Mouse (Mus musculus): ENCODE results near the gene Naa40. TPM values are rescaled to one million over a fixed set of nuclear protein-coding genes. Genes with fewer than 3 reads are reported as not detected.

Naa40 gene
- polyA plus RNA-seq, 1 experiment, result 55.9 TPM

DNA sequence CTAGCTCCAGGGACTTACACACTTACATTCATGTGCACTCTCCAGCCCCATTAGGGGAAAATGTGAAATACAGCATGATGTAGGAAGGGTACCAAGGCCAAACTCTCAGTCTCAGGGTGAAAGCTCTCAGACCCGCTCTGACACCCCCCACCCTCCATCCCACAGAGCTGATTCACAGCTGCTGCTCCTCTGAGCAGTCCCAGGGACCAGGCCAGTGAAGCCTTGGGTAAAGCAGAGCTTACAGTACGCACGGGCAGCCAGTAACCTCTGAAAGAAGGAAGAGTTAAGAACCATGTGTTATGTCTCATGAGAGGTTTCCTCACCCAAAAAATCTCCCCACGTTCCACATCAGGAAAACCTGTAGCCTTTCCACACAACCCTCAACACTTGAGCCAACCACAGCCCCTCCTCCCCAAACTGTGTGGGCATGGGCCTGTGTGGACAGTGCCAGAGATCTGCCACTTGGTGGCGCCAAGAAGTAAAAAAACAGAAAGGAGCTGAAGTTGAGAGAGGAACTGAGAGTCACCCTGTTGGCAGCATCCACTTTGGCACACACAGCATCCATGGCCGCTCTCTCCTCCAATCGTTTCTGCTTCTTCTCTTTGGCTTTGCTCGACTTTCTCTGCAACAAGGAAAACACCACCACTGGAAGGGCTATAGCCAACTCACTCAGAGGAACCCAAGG, 6.3 kb downstream of the Naa40 start:
- Histone ChIP-seq H3K4me3 (ENCODE audit: control insufficient read depth, insufficient read depth, low read length) (no peak overlapping the region), H3K4me1 (replicated peaks; ENCODE audit: control insufficient read depth, insufficient read depth, low read length) (no peaks in the 10 kb centered on the region), H3K27ac (ENCODE audit: control insufficient read depth, insufficient read depth, low read length) (no peak overlapping the region), H3K27me3 (ENCODE audit: control insufficient read depth, insufficient read depth, low read length) (no peaks in the 10 kb centered on the region), H3K36me3 (ENCODE audit: control insufficient read depth, insufficient read depth, low read length) (peaks cover 26% of the 10 kb centered on the region)
- peak; percentile 82 for DNase-seq
- TF ChIP-seq CTCF (IDR thresholded peaks at IDR 0.05; ENCODE audit: borderline replicate concordance, control insufficient read depth, extremely low read depth, insufficient read depth, low read length, poor library complexity), result peak; percentile 76; the same call in 1 of the 2 replicates
- TF ChIP-seq POLR2A (IDR thresholded peaks at IDR 0.05; ENCODE audit: control insufficient read depth, extremely low read depth, insufficient read depth, low read length, poor library complexity), result no peak
- 47% methylated on average over 8 of the region's 8 CpGs for whole genome bisulfite sequencing

DNA sequence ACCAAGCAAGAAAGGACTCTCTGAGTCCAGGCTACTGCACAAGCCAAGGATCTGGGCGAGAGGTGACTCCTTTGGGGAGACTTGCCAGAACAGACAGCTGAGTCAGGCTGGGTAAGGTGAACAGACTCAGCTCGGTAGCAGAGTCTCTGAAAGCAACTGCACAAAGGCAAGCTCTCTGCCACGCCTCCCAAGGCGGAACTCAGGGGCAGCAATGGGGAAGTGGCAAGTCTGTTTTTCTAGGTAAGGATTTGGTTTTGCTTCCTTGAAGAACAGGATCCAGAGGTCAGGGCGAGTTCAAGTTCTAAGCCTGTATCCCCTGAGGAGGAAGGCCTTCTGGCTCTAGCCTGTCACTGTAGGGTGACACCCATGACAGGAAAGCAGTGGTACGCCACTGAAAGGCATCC, 14.5 kb downstream of the Naa40 start:
- TF ChIP-seq CTCF (IDR thresholded peaks at IDR 0.05; ENCODE audit: borderline replicate concordance, control insufficient read depth, extremely low read depth, insufficient read depth, low read length, poor library complexity) (no peak), POLR2A (IDR thresholded peaks at IDR 0.05; ENCODE audit: control insufficient read depth, extremely low read depth, insufficient read depth, low read length, poor library complexity) (no peak)
- Histone ChIP-seq H3K27me3 (ENCODE audit: control insufficient read depth, insufficient read depth, low read length) (no peaks in the 10 kb centered on the region), H3K4me1 (replicated peaks; ENCODE audit: control insufficient read depth, insufficient read depth, low read length) (no peaks in the 10 kb centered on the region), H3K36me3 (ENCODE audit: control insufficient read depth, insufficient read depth, low read length) (peaks cover 32% of the 10 kb centered on the region), H3K4me3 (ENCODE audit: control insufficient read depth, insufficient read depth, low read length) (no peak overlapping the region), H3K27ac (ENCODE audit: control insufficient read depth, insufficient read depth, low read length) (no peak overlapping the region)
- WGBS, result 63% methylated on average over 6 of the region's 6 CpGs
- no peak for DNase-seq

DNA sequence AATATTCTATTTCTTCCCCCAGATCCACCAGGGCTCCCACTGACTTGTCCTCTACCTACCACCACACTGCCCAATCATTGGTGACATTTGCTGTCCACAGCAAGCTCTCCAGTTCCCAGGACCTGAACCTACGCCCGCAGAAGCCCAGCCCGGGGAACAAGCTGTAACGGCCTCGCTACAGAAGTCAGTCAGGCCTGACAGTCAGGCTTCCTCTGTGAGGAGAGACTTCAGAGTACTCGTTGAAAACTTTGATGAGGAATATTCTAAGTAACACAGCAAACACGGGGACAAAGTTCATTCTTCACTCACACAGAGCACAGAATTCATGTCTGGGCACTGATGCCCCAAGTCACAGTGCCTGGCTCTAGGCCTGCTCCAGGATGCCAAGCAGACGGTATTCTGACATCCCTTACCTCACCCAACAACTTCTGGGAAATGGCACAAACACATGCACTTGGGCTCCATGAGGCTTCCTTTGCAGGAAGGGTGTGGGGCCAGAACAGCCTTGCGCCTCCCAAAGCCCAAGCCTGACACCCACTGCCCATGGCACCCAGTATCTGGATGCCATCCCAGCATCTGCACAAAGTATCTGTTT, 15.8 kb downstream of the Naa40 start:
- WGBS, result 95% methylated on average over 9 of the region's 9 CpGs
- DNase-seq, result no peak
- H3K27me3 ChIP-seq (ENCODE audit: control insufficient read depth, insufficient read depth, low read length), result no peaks in the 10 kb centered on the region
- H3K27ac ChIP-seq (ENCODE audit: control insufficient read depth, insufficient read depth, low read length), result no peak overlapping the region
- H3K4me1 ChIP-seq (replicated peaks; ENCODE audit: control insufficient read depth, insufficient read depth, low read length), result no peaks in the 10 kb centered on the region
- H3K4me3 ChIP-seq (ENCODE audit: control insufficient read depth, insufficient read depth, low read length), result no peak overlapping the region
- peaks cover 27% of the 10 kb centered on the region for H3K36me3 ChIP-seq (ENCODE audit: control insufficient read depth, insufficient read depth, low read length)
- TF ChIP-seq POLR2A (IDR thresholded peaks at IDR 0.05; ENCODE audit: control insufficient read depth, extremely low read depth, insufficient read depth, low read length, poor library complexity), result no peak
- no peak for TF ChIP-seq CTCF (IDR thresholded peaks at IDR 0.05; ENCODE audit: borderline replicate concordance, control insufficient read depth, extremely low read depth, insufficient read depth, low read length, poor library complexity)

DNA sequence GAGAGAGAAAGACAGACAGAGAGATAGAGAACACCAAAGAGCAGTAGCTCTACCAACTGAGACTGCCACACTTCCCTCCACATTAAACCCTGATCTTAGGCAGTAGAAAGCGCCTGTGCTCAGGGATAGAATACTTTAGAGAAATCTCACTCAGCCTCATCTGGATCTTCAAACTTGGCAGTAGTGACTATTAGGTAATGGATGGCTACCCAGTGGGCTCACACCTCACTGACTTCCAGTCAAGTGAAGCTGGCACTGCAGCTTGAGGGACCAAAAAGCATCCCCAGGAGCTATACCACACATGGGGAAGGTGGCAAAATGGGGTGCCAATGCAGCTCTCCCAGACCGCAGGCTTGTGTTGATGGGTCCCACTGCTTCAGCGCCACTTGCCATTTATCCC, 16.7 kb downstream of the Naa40 start:
- Histone ChIP-seq H3K36me3 (ENCODE audit: control insufficient read depth, insufficient read depth, low read length) (peaks cover 18% of the 10 kb centered on the region), H3K4me3 (ENCODE audit: control insufficient read depth, insufficient read depth, low read length) (no peak overlapping the region), H3K27me3 (ENCODE audit: control insufficient read depth, insufficient read depth, low read length) (no peaks in the 10 kb centered on the region), H3K4me1 (replicated peaks; ENCODE audit: control insufficient read depth, insufficient read depth, low read length) (no peaks in the 10 kb centered on the region), H3K27ac (ENCODE audit: control insufficient read depth, insufficient read depth, low read length) (no peak overlapping the region)
- DNase-seq, result no peak
- TF ChIP-seq POLR2A (IDR thresholded peaks at IDR 0.05; ENCODE audit: control insufficient read depth, extremely low read depth, insufficient read depth, low read length, poor library complexity), result no peak
- TF ChIP-seq CTCF (IDR thresholded peaks at IDR 0.05; ENCODE audit: borderline replicate concordance, control insufficient read depth, extremely low read depth, insufficient read depth, low read length, poor library complexity), result no peak
- 99% methylated on average over 3 of the region's 3 CpGs for WGBS

DNA sequence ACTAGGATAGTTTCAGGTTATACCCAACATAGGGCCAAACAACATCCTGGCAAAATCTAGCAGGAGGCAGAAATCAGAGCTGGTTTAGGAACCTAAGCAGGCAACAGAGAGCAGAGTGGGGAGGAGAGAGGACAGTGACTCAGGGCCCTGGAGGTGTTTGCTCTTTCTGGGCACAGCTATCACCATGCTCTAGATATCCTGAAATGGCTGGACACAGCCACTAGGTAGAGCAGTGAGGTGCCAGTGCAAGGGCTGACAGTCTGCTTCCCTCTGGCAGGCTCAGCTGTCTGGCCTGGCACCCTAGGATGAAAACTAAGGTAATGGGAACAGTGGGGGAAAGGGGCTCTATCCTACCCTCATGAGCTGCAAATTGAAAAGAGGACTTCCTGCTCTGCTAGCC, 17.5 kb downstream of the Naa40 start:
- TF ChIP-seq CTCF (IDR thresholded peaks at IDR 0.05; ENCODE audit: borderline replicate concordance, control insufficient read depth, extremely low read depth, insufficient read depth, low read length, poor library complexity) (no peak), POLR2A (IDR thresholded peaks at IDR 0.05; ENCODE audit: control insufficient read depth, extremely low read depth, insufficient read depth, low read length, poor library complexity) (no peak)
- H3K4me3 ChIP-seq (ENCODE audit: control insufficient read depth, insufficient read depth, low read length), result no peak overlapping the region
- H3K27ac ChIP-seq (ENCODE audit: control insufficient read depth, insufficient read depth, low read length), result no peak overlapping the region
- no peaks in the 10 kb centered on the region for H3K4me1 ChIP-seq (replicated peaks; ENCODE audit: control insufficient read depth, insufficient read depth, low read length)
- no peaks in the 10 kb centered on the region for H3K27me3 ChIP-seq (ENCODE audit: control insufficient read depth, insufficient read depth, low read length)
- no peak for DNase-seq
- H3K36me3 ChIP-seq (ENCODE audit: control insufficient read depth, insufficient read depth, low read length), result peaks cover 14% of the 10 kb centered on the region; the same call in 1 of the 2 replicates

DNA sequence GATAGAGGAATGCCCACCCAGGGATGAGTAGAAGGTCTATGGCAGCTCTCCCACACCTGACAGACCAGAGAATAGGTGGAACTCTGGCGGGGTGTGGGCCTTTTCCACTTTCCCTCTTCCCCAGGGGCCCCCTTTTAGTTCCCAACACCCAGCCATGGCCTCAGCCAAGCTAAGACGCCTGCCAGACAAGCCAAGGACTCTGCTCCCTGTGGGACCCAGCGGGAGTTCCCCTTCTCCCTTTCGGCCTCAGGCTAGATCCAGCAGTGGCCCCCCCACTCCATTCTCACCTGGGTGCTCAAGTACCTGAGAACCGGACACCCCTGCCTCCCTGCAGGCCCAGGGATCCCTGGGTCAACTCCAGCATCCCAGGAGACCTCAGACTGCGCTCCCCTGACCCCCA, 18.8 kb downstream of the Naa40 start:
- 90% methylated on average over 6 of the region's 6 CpGs for WGBS
- Histone ChIP-seq H3K4me1 (replicated peaks; ENCODE audit: control insufficient read depth, insufficient read depth, low read length) (peaks cover 4% of the 10 kb centered on the region), H3K36me3 (ENCODE audit: control insufficient read depth, insufficient read depth, low read length) (0 out of 2 replicates have a peak, but pooled peaks cover 3% of the 10 kb centered on the region), H3K27me3 (ENCODE audit: control insufficient read depth, insufficient read depth, low read length) (no peaks in the 10 kb centered on the region), H3K4me3 (ENCODE audit: control insufficient read depth, insufficient read depth, low read length) (no peak overlapping the region), H3K27ac (ENCODE audit: control insufficient read depth, insufficient read depth, low read length) (no peak overlapping the region)
- DNase-seq, result no peak
- TF ChIP-seq POLR2A (IDR thresholded peaks at IDR 0.05; ENCODE audit: control insufficient read depth, extremely low read depth, insufficient read depth, low read length, poor library complexity) (no peak), CTCF (IDR thresholded peaks at IDR 0.05; ENCODE audit: borderline replicate concordance, control insufficient read depth, extremely low read depth, insufficient read depth, low read length, poor library complexity) (no peak)
